Mouse (Mus musculus) hindlimb bud, embryonic 11.5 days (tissue): ENCODE measurements around the gene Rgcc.

Experiments
- DNase-seq: peaks from one replicate; pipeline ENCODE4 v3.0.0-alpha.2; 2012; ENCODE audit warnings: low read depth, low spot score; ENCODE audit errors: extremely low spot score

The Rgcc gene

GRCm38 (mm10) chr14:79301466-79301875, at the start of gene Rgcc:
TSS of gene Rgcc (minus strand) at chr14:79301645.
- DNase-seq = peak; percentile 76

GRCm38 (mm10) chr14:79346384-79346783, 44.9 kb upstream of the Rgcc start:
- DNase-seq = no peak

GRCm38 (mm10) chr14:79335613-79336012, 34.2 kb upstream of the Rgcc start:
- DNase-seq = no peak

- DNase-seq = no peak
Measured at GRCm38 (mm10) chr14:79331936-79332335, 30.5 kb upstream of the Rgcc start.

- DNase-seq = no peak
Measured at GRCm38 (mm10) chr14:79330944-79331561, 29.6 kb upstream of the Rgcc start.

GRCm38 (mm10) chr14:79327033-79327432, 25.6 kb upstream of the Rgcc start:
- no peak for DNase-seq

- DNase-seq = no peak
Measured at GRCm38 (mm10) chr14:79324112-79324840, 22.8 kb upstream of the Rgcc start.

GRCm38 (mm10) chr14:79321881-79322280, 20.4 kb upstream of the Rgcc start:
- no peak for DNase-seq

- no peak for DNase-seq
Measured at GRCm38 (mm10) chr14:79321152-79321551, 19.7 kb upstream of the Rgcc start.

GRCm38 (mm10) chr14:79317602-79318001, 16.2 kb upstream of the Rgcc start:
- no peak for DNase-seq

GRCm38 (mm10) chr14:79315877-79316276, 14.4 kb upstream of the Rgcc start:
- no peak for DNase-seq

- no peak for DNase-seq
Measured at GRCm38 (mm10) chr14:79314245-79315010, 13.0 kb upstream of the Rgcc start.

- DNase-seq = no peak
Measured at GRCm38 (mm10) chr14:79313439-79314175, 12.2 kb upstream of the Rgcc start.

- no peak for DNase-seq
Measured at GRCm38 (mm10) chr14:79312719-79313118, 11.3 kb upstream of the Rgcc start.

GRCm38 (mm10) chr14:79311918-79312454, 10.5 kb upstream of the Rgcc start:
- DNase-seq = no peak

GRCm38 (mm10) chr14:79309115-79309514, 7.7 kb upstream of the Rgcc start:
- DNase-seq = no peak

- DNase-seq = no peak
Measured at GRCm38 (mm10) chr14:79308364-79308763, 6.9 kb upstream of the Rgcc start.

GRCm38 (mm10) chr14:79307908-79308307, 6.5 kb upstream of the Rgcc start:
- DNase-seq = no peak

- DNase-seq = no peak
Measured at GRCm38 (mm10) chr14:79307138-79307537, 5.7 kb upstream of the Rgcc start.

- DNase-seq = no peak
Measured at GRCm38 (mm10) chr14:79304873-79305464, 3.5 kb upstream of the Rgcc start.

- DNase-seq = no peak
Measured at GRCm38 (mm10) chr14:79303150-79303549, 1.7 kb upstream of the Rgcc start.
